Mouse (Mus musculus): ENCODE measurements around the gene Cib4. TPM values are rescaled to one million over a fixed set of nuclear protein-coding genes. Genes with fewer than 3 reads are reported as not detected.

Gene Cib4
- polyA plus RNA-seq, 2 experiments from 2014 or later, result not detected

Other genes with a start within 250 kb of the Cib4 start
- not detected for gene Otof, start 83.9 kb downstream of the Cib4 start, polyA plus RNA-seq (2017; shearing (Covaris generic))
- not detected for gene 1700001C02Rik, start 79.8 kb downstream of the Cib4 start, polyA plus RNA-seq (2017; shearing (Covaris generic))
- gene Kcnk3, start 42.3 kb upstream of the Cib4 start, polyA plus RNA-seq (2017; shearing (Covaris generic)), result not detected
- gene Slc35f6, start 102.1 kb upstream of the Cib4 start, polyA plus RNA-seq (2017; shearing (Covaris generic)), result 10 to 100 TPM in 1 of 2 experiments, 1 to 10 TPM in 1; 8.7 to 15.7 TPM
- gene Cenpa, start 120.9 kb upstream of the Cib4 start, polyA plus RNA-seq (2017; shearing (Covaris generic)), result 100 to 1,000 TPM in 1 of 2 experiments, 10 to 100 TPM in 1; 79.2 to 115 TPM
- gene Dpysl5, start 165.7 kb upstream of the Cib4 start, polyA plus RNA-seq (2017; shearing (Covaris generic)), result not detected

Measured in activated CD4-positive, CD25-positive, alpha-beta regulatory T cell, adult 4 months (primary cell).